In genomic region chr6:113482477-113483099, GRCm38 (mm10) we compare ENCODE assay signal across 8 mouse cellular contexts. TPM values are rescaled to one million over a fixed set of nuclear protein-coding genes. Genes with fewer than 3 reads are reported as not detected.
DNase-seq lines count a peak whose midpoint lies in the region; ATAC-seq and TF ChIP-seq lines count a peak whose summit lies in the region.

No protein-coding gene starts in this region.

- no peak overlapping the region for H3ac ChIP-seq in myocyte (ENCODE audit: control insufficient read depth, insufficient read length)

- H3K27me3 ChIP-seq in forebrain, embryonic 15.5 days: 0 out of 2 replicates have a peak, but pooled peaks cover 4% of the 10 kb centered on the region
- no peaks in the 10 kb centered on the region for H3K27me3 ChIP-seq in hindbrain, postnatal 0 days (ENCODE audit: insufficient read depth, low read length)
- peaks cover 46% of the 10 kb centered on the region for H3K27me3 ChIP-seq in liver, embryonic 12.5 days (replicated peaks)
- H3K27me3 ChIP-seq in myocyte (ENCODE audit: control insufficient read depth, insufficient read depth, insufficient read length): no peaks in the 10 kb centered on the region

- no peaks in the 10 kb centered on the region for H3K79me2 ChIP-seq in myocyte (ENCODE audit: control insufficient read depth, insufficient read depth)

- peak overlapping the region; percentile 77 for H3K9ac ChIP-seq in forebrain, embryonic 15.5 days (replicated peaks)
- H3K9ac ChIP-seq in hindbrain, postnatal 0 days (replicated peaks; ENCODE audit: low read length): peak overlapping the region; percentile 75
- H3K9ac ChIP-seq in liver, embryonic 12.5 days: peak overlapping the region; percentile 65

- peak; percentile 64 for ATAC-seq in forebrain, embryonic 15.5 days (replicated peaks)
- ATAC-seq in hindbrain, postnatal 0 days: peak; percentile 55
- peak; percentile 51 for ATAC-seq in liver, embryonic 12.5 days

- H3K4me2 ChIP-seq in forebrain, embryonic 15.5 days (replicated peaks): peak overlapping the region; percentile 91
- peak overlapping the region; percentile 84 for H3K4me2 ChIP-seq in hindbrain, postnatal 0 days (ENCODE audit: low read depth, low read length)
- H3K4me2 ChIP-seq in liver, embryonic 12.5 days: peak overlapping the region; percentile 94
- H3K4me2 ChIP-seq in myocyte (ENCODE audit: low read depth): peak overlapping the region; percentile 80

- TF ChIP-seq CTCF in hindbrain, postnatal 0 days (IDR thresholded peaks at IDR 0.05; ENCODE audit: low read depth): no peak

- H3K4me1 ChIP-seq in forebrain, embryonic 15.5 days: peaks cover 32% of the 10 kb centered on the region
- H3K4me1 ChIP-seq in hindbrain, postnatal 0 days (ENCODE audit: insufficient read depth, low read length): peaks cover 14% of the 10 kb centered on the region
- peaks cover 42% of the 10 kb centered on the region for H3K4me1 ChIP-seq in liver, embryonic 12.5 days

- H3K4me3 ChIP-seq in forebrain, embryonic 15.5 days: peak overlapping the region; percentile 70
- H3K4me3 ChIP-seq in hindbrain, postnatal 0 days (ENCODE audit: low read length): peak overlapping the region; percentile 53
- peak overlapping the region; percentile 68 for H3K4me3 ChIP-seq in liver, embryonic 12.5 days
- H3K4me3 ChIP-seq in myocyte: peak overlapping the region; percentile 33

- no peak for TF ChIP-seq POLR2A in myocyte (IDR thresholded peaks at IDR 0.05; ENCODE audit: insufficient read length, low read depth)

- H3K27ac ChIP-seq in forebrain, embryonic 15.5 days (replicated peaks): peak overlapping the region; percentile 81
- H3K27ac ChIP-seq in hindbrain, postnatal 0 days: peak overlapping the region; percentile 96
- peak overlapping the region; percentile 66 for H3K27ac ChIP-seq in liver, embryonic 12.5 days

- H3K9me3 ChIP-seq in forebrain, embryonic 15.5 days: no peaks in the 10 kb centered on the region
- H3K9me3 ChIP-seq in hindbrain, postnatal 0 days (ENCODE audit: low read length): no peaks in the 10 kb centered on the region
- no peaks in the 10 kb centered on the region for H3K9me3 ChIP-seq in liver, embryonic 12.5 days (replicated peaks)

- H3K36me3 ChIP-seq in forebrain, embryonic 15.5 days: no peaks in the 10 kb centered on the region
- no peaks in the 10 kb centered on the region; the same call in 1 of the 2 replicates for H3K36me3 ChIP-seq in hindbrain, postnatal 0 days (ENCODE audit: insufficient read depth, low read length)
- no peaks in the 10 kb centered on the region for H3K36me3 ChIP-seq in liver, embryonic 12.5 days
- peaks cover 4% of the 10 kb centered on the region for H3K36me3 ChIP-seq in myocyte (ENCODE audit: control insufficient read depth, insufficient read depth)

- peak; percentile 46 for DNase-seq in ovary, postnatal 36 days (ENCODE audit: low spot score)
- no peak for DNase-seq in ovary, adult 18-20 months (ENCODE audit: low spot score)
- peak; percentile 66 for DNase-seq in cerebellum, adult 8-10 months
- peak; percentile 61 for DNase-seq in hindbrain, postnatal 0 days (ENCODE audit: low spot score)
- no peak for DNase-seq in urinary bladder, postnatal 36 days (ENCODE audit: low spot score in 2 of 2)

- WGBS in forebrain, embryonic 15.5 days: under 1% methylated on average over 65 of the region's 65 CpGs
- WGBS in hindbrain, postnatal 0 days: 1% methylated on average over 64 of the region's 65 CpGs
- 1% methylated on average over 65 of the region's 65 CpGs for WGBS in liver, embryonic 12.5 days (ENCODE audit: insufficient replicate concordance)

TF ChIP-seq in myocyte, 11 proteins besides CTCF, POLR2A, EP300 and RAD21:
- TF ChIP-seq E2F4 (IDR thresholded peaks at IDR 0.05; ENCODE audit: insufficient read depth) (no peak), REST (IDR thresholded peaks at IDR 0.05; ENCODE audit: insufficient read depth, insufficient read length) (no peak), TCF12 (IDR thresholded peaks at IDR 0.05; ENCODE audit: insufficient read depth, poor library complexity, severe bottlenecking) (no peak), MYOD1 (IDR thresholded peaks at IDR 0.05; ENCODE audit: control insufficient read depth in 1 of 3, insufficient read length in 2 of 3, low read depth in 2 of 3) (no peak), MAX (IDR thresholded peaks at IDR 0.05; ENCODE audit: low read depth) (no peak), POLR2AphosphoS2 (IDR thresholded peaks at IDR 0.05; ENCODE audit: insufficient read length, low read depth) (no peak), MYOG (IDR thresholded peaks at IDR 0.05; ENCODE audit: control insufficient read depth in 1 of 3, insufficient read depth in 1 of 3, insufficient read length in 2 of 3, low read depth in 2 of 3) (no peak), TCF3 (IDR thresholded peaks at IDR 0.05; ENCODE audit: insufficient read length, low read depth) (no peak), SRF (IDR thresholded peaks at IDR 0.05; ENCODE audit: control insufficient read depth, insufficient read length, low read depth) (no peak), CEBPB (IDR thresholded peaks at IDR 0.05; ENCODE audit: insufficient read depth, poor library complexity, severe bottlenecking) (no peak), USF1 (IDR thresholded peaks at IDR 0.05; ENCODE audit: low read depth) (no peak)

RNA-seq across cellular contexts. Expression of gene Creld1, which starts 0.5 kb away (rescaled TPM):
- 63.8 and 66.7 TPM in 2 replicates for polyA plus RNA-seq in forebrain, embryonic 15.5 days (2015; fragmentation: Nextera tagmentation; extraction: Ambion mirVana)
- total RNA-seq in hindbrain, postnatal 0 days (2014; rRNA removed): 41.6 and 51.1 TPM in 2 replicates
- 60.2 and 65.0 TPM in 2 replicates for polyA plus RNA-seq in hindbrain, postnatal 0 days (2015; fragmentation: Nextera tagmentation; extraction: Ambion mirVana)
- polyA plus RNA-seq in liver, embryonic 12.5 days (2016; fragmentation: Nextera tagmentation; extraction: Ambion mirVana): 9.6 and 10.9 TPM in 2 replicates
- 78.2 TPM for polyA plus RNA-seq in myocyte (2012; fragmentation: generic; extraction: Trizol)

RNA-seq across cellular contexts. Expression of gene Il17rc, which starts 11.4 kb away (rescaled TPM):
- polyA plus RNA-seq in forebrain, embryonic 15.5 days (2015; fragmentation: Nextera tagmentation; extraction: Ambion mirVana): 1.6 and 2.4 TPM in 2 replicates
- 7.3 and 9.0 TPM in 2 replicates for total RNA-seq in hindbrain, postnatal 0 days (2014; rRNA removed)
- 5.2 and 7.0 TPM in 2 replicates for polyA plus RNA-seq in hindbrain, postnatal 0 days (2015; fragmentation: Nextera tagmentation; extraction: Ambion mirVana)
- polyA plus RNA-seq in liver, embryonic 12.5 days (2016; fragmentation: Nextera tagmentation; extraction: Ambion mirVana): 4.7 and 5.1 TPM in 2 replicates
- 73.0 TPM for polyA plus RNA-seq in myocyte (2012; fragmentation: generic; extraction: Trizol)

RNA-seq across cellular contexts. Expression of gene Prrt3, which starts 19.1 kb away (rescaled TPM):
- 5.1 and 6.0 TPM in 2 replicates for polyA plus RNA-seq in forebrain, embryonic 15.5 days (2015; fragmentation: Nextera tagmentation; extraction: Ambion mirVana)
- 40.4 and 41.7 TPM in 2 replicates for total RNA-seq in hindbrain, postnatal 0 days (2014; rRNA removed)
- polyA plus RNA-seq in hindbrain, postnatal 0 days (2015; fragmentation: Nextera tagmentation; extraction: Ambion mirVana): 15.7 and 15.8 TPM in 2 replicates
- polyA plus RNA-seq in liver, embryonic 12.5 days (2016; fragmentation: Nextera tagmentation; extraction: Ambion mirVana): 0.08 and 0.11 TPM in 2 replicates
- polyA plus RNA-seq in myocyte (2012; fragmentation: generic; extraction: Trizol): 0.22 TPM

RNA-seq across cellular contexts. Expression of gene Il17re, which starts 24.3 kb away (rescaled TPM):
- polyA plus RNA-seq in forebrain, embryonic 15.5 days (2015; fragmentation: Nextera tagmentation; extraction: Ambion mirVana): not detected in 2 replicates
- 0.10 TPM in 1 of 2 replicates, not detected in the other for total RNA-seq in hindbrain, postnatal 0 days (2014; rRNA removed)
- polyA plus RNA-seq in hindbrain, postnatal 0 days (2015; fragmentation: Nextera tagmentation; extraction: Ambion mirVana): 0.48 and 0.75 TPM in 2 replicates
- polyA plus RNA-seq in liver, embryonic 12.5 days (2016; fragmentation: Nextera tagmentation; extraction: Ambion mirVana): 0.36 and 0.41 TPM in 2 replicates
- polyA plus RNA-seq in myocyte (2012; fragmentation: generic; extraction: Trizol): not detected

RNA-seq across cellular contexts. Expression of gene Jagn1, which starts 40.2 kb away (rescaled TPM):
- polyA plus RNA-seq in forebrain, embryonic 15.5 days (2015; fragmentation: Nextera tagmentation; extraction: Ambion mirVana): 89.2 and 93.1 TPM in 2 replicates
- 48.6 and 57.9 TPM in 2 replicates for total RNA-seq in hindbrain, postnatal 0 days (2014; rRNA removed)
- 80.2 and 82.3 TPM in 2 replicates for polyA plus RNA-seq in hindbrain, postnatal 0 days (2015; fragmentation: Nextera tagmentation; extraction: Ambion mirVana)
- polyA plus RNA-seq in liver, embryonic 12.5 days (2016; fragmentation: Nextera tagmentation; extraction: Ambion mirVana): 56.0 and 57.1 TPM in 2 replicates
- polyA plus RNA-seq in myocyte (2012; fragmentation: generic; extraction: Trizol): 92.7 TPM

Comparison
In these comparisons a context has a peak if more than half of its experiments do, and no peak if none do; other contexts are left out.
1. DNase-seq: peak in ovary, postnatal 36 days (single experiment), cerebellum, adult 8-10 months (single experiment) and hindbrain, postnatal 0 days (single experiment); none in ovary, adult 18-20 months (single experiment) and urinary bladder, postnatal 36 days (0 of 2).
2. Peak in every context shown above with its lines, with median percentiles within 50 percentile points of each other: ATAC-seq, H3K27ac ChIP-seq, H3K4me2 ChIP-seq, H3K4me3 ChIP-seq and H3K9ac ChIP-seq.